Mouse (Mus musculus): ENCODE data around the gene Gdpd3. TPM values are rescaled to one million over a fixed set of nuclear protein-coding genes. Genes with fewer than 3 reads are reported as not detected.
"Not testable (repeated sequence)": the region's sequence is repeated elsewhere in the genome, so short reads cannot be mapped to it uniquely, and the experiment has no call there.

Gdpd3 gene
- 1.8 and 3.6 TPM in 2 replicates for polyA plus RNA-seq (2011; ENCODE audit: insufficient read depth, insufficient read length, low read depth, missing spikeins)

DNA sequence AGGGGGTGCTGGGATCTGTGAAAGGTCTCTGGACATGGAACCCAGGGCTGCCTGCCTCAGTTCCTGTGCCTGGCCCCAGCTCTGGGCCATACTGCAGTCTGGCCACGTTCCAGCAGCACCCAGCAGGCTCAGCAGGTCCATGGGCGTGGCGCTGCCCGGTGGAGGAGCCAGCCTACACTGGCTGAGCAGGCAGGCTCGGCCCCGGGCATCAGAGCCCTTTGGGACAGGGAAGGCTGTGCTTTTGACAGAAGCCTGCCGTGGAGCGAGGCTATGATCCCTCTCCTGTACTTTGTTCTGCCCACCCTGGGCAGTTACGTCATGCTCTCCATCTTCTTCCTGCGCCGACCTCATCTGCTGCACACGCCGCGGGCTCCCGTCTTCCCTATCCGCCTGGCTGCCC is at the start of gene Gdpd3:
TSS of gene Gdpd3 (plus strand) at position 134 of the 400 bp plus-strand sequence.
- TF ChIP-seq CTCF (IDR thresholded peaks at IDR 0.05; ENCODE audit: low read depth, low read length) (no peak), POLR2A (IDR thresholded peaks at IDR 0.05; ENCODE audit: insufficient read depth, low read length) (no peak), EP300 (IDR thresholded peaks at IDR 0.05; ENCODE audit: insufficient read depth, low read depth, low read length) (no peak)
- H3K4me3 ChIP-seq (ENCODE audit: low read depth, low read length), result no peak within 1 kb of the TSS
- H3K27me3 ChIP-seq (ENCODE audit: control insufficient read depth, insufficient read depth, low read length, poor library complexity, severe bottlenecking), result no peaks in the 10 kb centered on the region
- H3K27ac ChIP-seq (ENCODE audit: insufficient read depth, low read length), result no peak within 1 kb of the TSS
- H3K9me3 ChIP-seq (replicated peaks; ENCODE audit: control insufficient read depth, insufficient read depth, low read length, poor library complexity, severe bottlenecking), result no peaks in the 10 kb centered on the region
- peaks cover 17% of the 10 kb centered on the region for H3K36me3 ChIP-seq (ENCODE audit: control insufficient read depth, insufficient read depth, low read length, poor library complexity, severe bottlenecking)
- H3K9ac ChIP-seq (ENCODE audit: low read depth, poor library complexity, severe bottlenecking), result no peak within 1 kb of the TSS
- no peaks in the 10 kb centered on the region for H3K4me1 ChIP-seq (ENCODE audit: control insufficient read depth, insufficient read depth, low read length)

DNA sequence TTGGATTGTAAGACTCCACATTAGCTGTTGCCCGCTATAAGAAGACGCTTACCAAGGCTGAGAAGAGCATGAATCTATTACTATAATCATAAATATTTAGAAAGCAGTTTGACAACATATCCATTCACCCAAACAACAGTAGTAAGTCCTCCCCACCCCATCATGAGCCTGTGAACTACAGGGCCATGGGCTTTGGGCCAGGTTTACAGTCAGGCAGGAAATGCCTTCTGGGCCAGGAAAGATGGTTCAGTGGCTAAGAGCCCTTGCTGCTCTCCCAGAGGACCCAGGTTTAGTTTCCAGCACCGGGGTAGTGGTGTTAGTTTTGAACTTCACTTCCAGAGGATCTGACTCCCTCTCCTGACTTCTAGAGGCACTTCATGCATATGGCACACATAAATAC is 48.6 kb upstream of the Gdpd3 start:
- no peak overlapping the region for H3K9ac ChIP-seq (ENCODE audit: low read depth, poor library complexity, severe bottlenecking)
- no peak overlapping the region for H3K27ac ChIP-seq (ENCODE audit: insufficient read depth, low read length)
- no peak overlapping the region for H3K4me3 ChIP-seq (ENCODE audit: low read depth, low read length)
- H3K4me1 ChIP-seq (ENCODE audit: control insufficient read depth, insufficient read depth, low read length), result no peaks in the 10 kb centered on the region
- no peaks in the 10 kb centered on the region for H3K36me3 ChIP-seq (ENCODE audit: control insufficient read depth, insufficient read depth, low read length, poor library complexity, severe bottlenecking)
- H3K27me3 ChIP-seq (ENCODE audit: control insufficient read depth, insufficient read depth, low read length, poor library complexity, severe bottlenecking), result no peaks in the 10 kb centered on the region
- TF ChIP-seq EP300 (IDR thresholded peaks at IDR 0.05; ENCODE audit: insufficient read depth, low read depth, low read length) (no peak), POLR2A (IDR thresholded peaks at IDR 0.05; ENCODE audit: insufficient read depth, low read length) (no peak), CTCF (IDR thresholded peaks at IDR 0.05; ENCODE audit: low read depth, low read length) (no peak)
- no peaks in the 10 kb centered on the region; the same call in 1 of the 2 replicates for H3K9me3 ChIP-seq (replicated peaks; ENCODE audit: control insufficient read depth, insufficient read depth, low read length, poor library complexity, severe bottlenecking)

DNA sequence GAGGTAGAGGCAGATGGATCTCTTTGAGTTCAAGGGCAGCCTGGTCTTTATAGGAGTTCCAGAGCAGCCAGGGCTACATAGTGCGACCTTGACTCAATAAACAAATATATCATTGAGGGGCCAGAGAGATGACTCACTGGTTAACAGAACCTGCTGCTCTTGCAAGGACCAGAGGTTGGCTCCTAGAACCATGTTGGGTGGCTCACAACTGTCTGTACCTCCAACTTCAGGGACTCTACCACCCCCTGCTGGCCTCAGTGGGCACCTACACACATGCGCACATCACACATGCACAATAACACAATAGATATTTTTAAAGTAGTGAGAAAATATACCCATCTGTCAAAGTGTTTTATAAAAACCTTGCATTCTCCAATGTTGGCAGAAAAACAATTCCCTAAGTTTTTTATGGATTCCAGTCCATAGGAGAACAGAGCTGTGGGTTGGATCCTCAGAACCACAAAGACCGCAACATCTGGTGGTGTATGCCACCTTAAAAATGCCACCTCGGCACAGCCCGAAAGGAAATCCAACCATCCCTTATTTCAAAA is 47.3 kb upstream of the Gdpd3 start:
- TF ChIP-seq POLR2A (IDR thresholded peaks at IDR 0.05; ENCODE audit: insufficient read depth, low read length) (no peak), CTCF (IDR thresholded peaks at IDR 0.05; ENCODE audit: low read depth, low read length) (peak; percentile 73), EP300 (IDR thresholded peaks at IDR 0.05; ENCODE audit: insufficient read depth, low read depth, low read length) (no peak)
- H3K4me1 ChIP-seq (ENCODE audit: control insufficient read depth, insufficient read depth, low read length), result no peaks in the 10 kb centered on the region
- no peak overlapping the region for H3K27ac ChIP-seq (ENCODE audit: insufficient read depth, low read length)
- no peaks in the 10 kb centered on the region; the same call in 1 of the 2 replicates for H3K9me3 ChIP-seq (replicated peaks; ENCODE audit: control insufficient read depth, insufficient read depth, low read length, poor library complexity, severe bottlenecking)
- no peak overlapping the region for H3K4me3 ChIP-seq (ENCODE audit: low read depth, low read length)
- H3K27me3 ChIP-seq (ENCODE audit: control insufficient read depth, insufficient read depth, low read length, poor library complexity, severe bottlenecking), result no peaks in the 10 kb centered on the region
- no peaks in the 10 kb centered on the region for H3K36me3 ChIP-seq (ENCODE audit: control insufficient read depth, insufficient read depth, low read length, poor library complexity, severe bottlenecking)
- no peak overlapping the region for H3K9ac ChIP-seq (ENCODE audit: low read depth, poor library complexity, severe bottlenecking)

DNA sequence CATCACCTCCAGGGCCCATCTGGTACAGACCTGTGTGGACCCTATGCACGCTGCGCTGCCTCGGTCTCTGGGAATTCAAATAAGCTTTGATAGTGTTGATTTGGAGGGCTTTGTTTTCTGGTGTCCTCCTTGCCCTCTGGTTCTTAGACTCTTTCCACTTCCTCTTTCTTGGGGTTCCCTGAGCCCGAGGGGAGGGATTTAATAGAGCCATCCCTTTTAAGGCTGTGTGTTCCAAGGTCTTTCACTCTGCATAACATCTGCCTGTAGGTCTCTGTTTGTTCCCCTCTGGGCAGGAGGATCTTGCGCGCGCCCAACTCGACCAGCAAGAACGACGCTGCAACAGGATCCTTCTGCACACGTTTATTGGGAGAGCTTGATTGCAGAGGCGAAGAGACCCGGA is 44.5 kb upstream of the Gdpd3 start:
- no peaks in the 10 kb centered on the region for H3K27me3 ChIP-seq (ENCODE audit: control insufficient read depth, insufficient read depth, low read length, poor library complexity, severe bottlenecking)
- no peak for TF ChIP-seq EP300 (IDR thresholded peaks at IDR 0.05; ENCODE audit: insufficient read depth, low read depth, low read length)
- TF ChIP-seq CTCF (IDR thresholded peaks at IDR 0.05; ENCODE audit: low read depth, low read length), result no peak
- no peak for TF ChIP-seq POLR2A (IDR thresholded peaks at IDR 0.05; ENCODE audit: insufficient read depth, low read length)

DNA sequence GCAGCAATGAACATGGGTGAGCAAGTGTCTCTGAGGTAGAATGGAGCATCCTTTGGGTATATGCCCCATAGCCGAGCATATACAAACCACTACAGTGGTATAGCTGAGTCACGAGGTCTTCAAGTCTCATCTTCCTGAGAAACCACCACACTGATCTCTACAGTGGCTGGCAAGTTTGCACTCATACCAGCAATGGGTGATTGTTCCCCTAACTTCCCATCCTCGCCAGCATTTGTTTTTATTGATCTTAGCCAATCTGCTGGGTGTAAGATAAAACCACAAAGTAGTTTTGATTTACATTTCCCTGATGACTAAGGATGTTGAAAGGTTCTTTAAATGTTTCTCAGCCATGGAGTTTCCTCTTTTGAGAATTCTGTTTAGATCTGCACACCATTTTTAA is 41.1 kb upstream of the Gdpd3 start:
- no peaks in the 10 kb centered on the region for H3K27me3 ChIP-seq (ENCODE audit: control insufficient read depth, insufficient read depth, low read length, poor library complexity, severe bottlenecking)
- H3K4me3 ChIP-seq (ENCODE audit: low read depth, low read length), result no peak overlapping the region
- H3K36me3 ChIP-seq (ENCODE audit: control insufficient read depth, insufficient read depth, low read length, poor library complexity, severe bottlenecking), result no peaks in the 10 kb centered on the region
- TF ChIP-seq EP300 (IDR thresholded peaks at IDR 0.05; ENCODE audit: insufficient read depth, low read depth, low read length), result no peak
- no peak for TF ChIP-seq CTCF (IDR thresholded peaks at IDR 0.05; ENCODE audit: low read depth, low read length)
- no peak for TF ChIP-seq POLR2A (IDR thresholded peaks at IDR 0.05; ENCODE audit: insufficient read depth, low read length)
- H3K27ac ChIP-seq (ENCODE audit: insufficient read depth, low read length), result no peak overlapping the region
- no peaks in the 10 kb centered on the region; the same call in 1 of the 2 replicates for H3K9me3 ChIP-seq (replicated peaks; ENCODE audit: control insufficient read depth, insufficient read depth, low read length, poor library complexity, severe bottlenecking)
- no peak overlapping the region for H3K9ac ChIP-seq (ENCODE audit: low read depth, poor library complexity, severe bottlenecking)
- H3K4me1 ChIP-seq (ENCODE audit: control insufficient read depth, insufficient read depth, low read length), result no peaks in the 10 kb centered on the region

More for the DNA sequence above, 44.5 kb upstream of the Gdpd3 start:
- Histone ChIP-seq H3K9ac (ENCODE audit: low read depth, poor library complexity, severe bottlenecking) (no peak overlapping the region), H3K36me3 (ENCODE audit: control insufficient read depth, insufficient read depth, low read length, poor library complexity, severe bottlenecking) (no peaks in the 10 kb centered on the region), H3K4me1 (ENCODE audit: control insufficient read depth, insufficient read depth, low read length) (no peaks in the 10 kb centered on the region), H3K27ac (ENCODE audit: insufficient read depth, low read length) (no peak overlapping the region), H3K9me3 (replicated peaks; ENCODE audit: control insufficient read depth, insufficient read depth, low read length, poor library complexity, severe bottlenecking) (no peaks in the 10 kb centered on the region; the same call in 1 of the 2 replicates), H3K4me3 (ENCODE audit: low read depth, low read length) (no peak overlapping the region)

DNA sequence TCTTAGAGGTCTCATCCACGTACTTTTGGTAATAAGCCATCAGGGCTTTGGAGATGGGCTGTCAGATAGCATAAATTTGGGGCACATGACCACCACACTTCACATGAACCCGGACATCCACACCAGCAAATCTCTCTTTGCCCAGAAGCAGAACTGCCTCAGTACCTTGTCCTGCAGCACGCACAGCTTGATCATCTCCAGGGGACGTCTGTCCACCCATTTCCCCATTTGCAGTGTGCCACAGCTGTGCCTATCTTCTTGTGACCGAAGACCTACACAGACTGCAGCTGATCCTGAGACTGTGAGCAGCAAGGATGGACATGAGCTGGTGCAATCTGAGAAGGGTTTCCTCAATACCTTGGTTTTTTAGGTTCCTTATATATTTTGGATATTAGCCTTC is 40.5 kb upstream of the Gdpd3 start:
- TF ChIP-seq EP300 (IDR thresholded peaks at IDR 0.05; ENCODE audit: insufficient read depth, low read depth, low read length) (no peak), POLR2A (IDR thresholded peaks at IDR 0.05; ENCODE audit: insufficient read depth, low read length) (no peak), CTCF (IDR thresholded peaks at IDR 0.05; ENCODE audit: low read depth, low read length) (no peak)
- Histone ChIP-seq H3K4me1 (ENCODE audit: control insufficient read depth, insufficient read depth, low read length) (no peaks in the 10 kb centered on the region), H3K4me3 (ENCODE audit: low read depth, low read length) (no peak overlapping the region), H3K27ac (ENCODE audit: insufficient read depth, low read length) (no peak overlapping the region), H3K36me3 (ENCODE audit: control insufficient read depth, insufficient read depth, low read length, poor library complexity, severe bottlenecking) (no peaks in the 10 kb centered on the region), H3K9me3 (replicated peaks; ENCODE audit: control insufficient read depth, insufficient read depth, low read length, poor library complexity, severe bottlenecking) (no peaks in the 10 kb centered on the region; the same call in 1 of the 2 replicates), H3K9ac (ENCODE audit: low read depth, poor library complexity, severe bottlenecking) (no peak overlapping the region), H3K27me3 (ENCODE audit: control insufficient read depth, insufficient read depth, low read length, poor library complexity, severe bottlenecking) (no peaks in the 10 kb centered on the region)

DNA sequence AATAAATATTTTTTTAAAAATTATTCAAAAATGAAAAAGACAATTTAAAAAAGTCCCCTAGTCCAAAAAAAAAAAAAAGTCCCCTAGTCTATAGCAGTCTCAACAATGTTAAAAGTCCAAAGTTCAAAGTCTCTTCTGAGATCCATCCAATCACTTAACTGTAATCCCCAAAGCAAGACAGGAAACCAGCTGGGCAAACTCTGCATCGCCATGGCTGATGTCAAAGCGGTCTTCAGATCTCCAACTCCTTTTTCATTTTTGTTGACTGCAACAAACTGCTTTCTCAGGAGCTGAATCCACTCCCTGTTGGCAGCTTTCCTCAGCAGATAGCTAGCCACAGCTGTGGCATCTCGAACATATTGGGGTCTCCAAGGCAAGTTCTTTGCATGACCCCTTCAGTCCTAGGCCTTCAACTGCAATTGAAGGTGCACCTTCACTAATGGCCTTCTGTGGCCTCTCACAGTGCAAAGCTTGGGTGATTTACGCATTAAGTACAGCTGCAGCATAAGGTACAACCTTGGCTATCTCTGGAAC is 35.8 kb upstream of the Gdpd3 start:
- H3K4me3 ChIP-seq (ENCODE audit: low read depth, low read length); H3K27ac ChIP-seq (ENCODE audit: insufficient read depth, low read length); H3K27me3 ChIP-seq (ENCODE audit: control insufficient read depth, insufficient read depth, low read length, poor library complexity, severe bottlenecking); H3K9ac ChIP-seq (ENCODE audit: low read depth, poor library complexity, severe bottlenecking); H3K9me3 ChIP-seq (replicated peaks; ENCODE audit: control insufficient read depth, insufficient read depth, low read length, poor library complexity, severe bottlenecking); H3K4me1 ChIP-seq (ENCODE audit: control insufficient read depth, insufficient read depth, low read length); H3K36me3 ChIP-seq (ENCODE audit: control insufficient read depth, insufficient read depth, low read length, poor library complexity, severe bottlenecking): not testable (repeated sequence)
